Mouse (Mus musculus) liver, embryonic 14.5 days (tissue): ENCODE measurements at regions not wholly inside any gene's neighbourhood (a gene's known extent, or its start where the extent isn't known, plus 50 kb on each side); places are given as distances from the start of the nearest gene placed in this dataset.

Source experiments
- ATAC-seq: fragments of 200-750 bp; cut with Nextera tagmentation; 2 replicates; pipeline ENCODE4 v1.8.0; 2017; ENCODE audit warnings: moderate number of reproducible peaks, mild to moderate bottlenecking, moderate library complexity; ENCODE audit not compliant: insufficient read depth
- DNase-seq, 3 experiments: peaks; one replicate each; pipeline ENCODE4 v3.0.0-alpha.2; 2012 to 2013; ENCODE audit warnings: low read depth in 3 of 3, low spot score in 3 of 3
- H3K27ac ChIP-seq: fragments of 300-500 bp; sonication (generic); 2 replicates; pipeline ENCODE4 v1.5.1; 2014; ENCODE audit warnings: moderate library complexity, mild to moderate bottlenecking, control low read depth, inconsistent platforms
- H3K27me3 ChIP-seq: fragments of 300-500 bp; sonication (generic); 2 replicates; pipeline ENCODE4 v1.6.1; 2014; ENCODE audit warnings: mild to moderate bottlenecking, low read length, moderate library complexity; ENCODE audit not compliant: control insufficient read depth, insufficient read depth
- H3K36me3 ChIP-seq: fragments of 300-500 bp; sonication (generic); replicated peaks from 2 replicates; pipeline ENCODE4 v1.6.1; 2014; ENCODE audit warnings: low read depth; ENCODE audit not compliant: control insufficient read depth, insufficient read depth
- H3K4me1 ChIP-seq, 2 experiments: fragments of 200-500 bp in 1 of 2; fragments of 300-500 bp in 1 of 2; sonication (generic) in 1 of 2; replicated peaks; 2 replicates each; pipeline ENCODE4 v1.6.1; 2012 to 2014; ENCODE audit warnings: antibody characterized with exemption in 1 of 2, inconsistent platforms in 1 of 2, low read length in 1 of 2; ENCODE audit not compliant: control insufficient read depth in 2 of 2, insufficient read depth in 2 of 2
- H3K4me2 ChIP-seq: fragments of 300-500 bp; sonication (generic); 2 replicates; pipeline ENCODE4 v1.6.1; 2014; ENCODE audit warnings: low read depth, mild to moderate bottlenecking, control low read depth, moderate library complexity
- H3K4me3 ChIP-seq, 2 experiments: fragments of 200-500 bp in 1 of 2; fragments of 300-500 bp in 1 of 2; sonication (generic) in 1 of 2; 2 replicates each; pipeline ENCODE4 v1.5.1; 2012 to 2014; ENCODE audit warnings: low read depth in 2 of 2, low read length in 2 of 2, mild to moderate bottlenecking in 2 of 2, control low read depth in 1 of 2, inconsistent platforms in 1 of 2, moderate library complexity in 1 of 2; ENCODE audit not compliant: insufficient read depth in 1 of 2
- H3K9ac ChIP-seq: fragments of 300-500 bp; sonication (generic); replicated peaks from 2 replicates; pipeline ENCODE4 v1.6.1; 2014; ENCODE audit warnings: mild to moderate bottlenecking, control low read depth, moderate library complexity
- H3K9me3 ChIP-seq: fragments of 300-500 bp; sonication (generic); 2 replicates; pipeline ENCODE4 v1.6.1; 2016; ENCODE audit warnings: low read length, mixed read lengths; ENCODE audit not compliant: control insufficient read depth
- CTCF ChIP-seq: IDR thresholded peaks from 2 replicates; pipeline ENCODE4 v1.5.1; 2016; ENCODE audit warnings: antibody characterized with exemption, low read depth, control low read depth
- EP300 ChIP-seq: IDR thresholded peaks from 2 replicates; pipeline ENCODE4 v1.6.1; 2016; ENCODE audit warnings: antibody characterized with exemption, low read depth
- WGBS: fragments of 180-500 bp; shearing (Covaris S2); extraction: QIAGEN DNeasy Blood & Tissue Kit; methylation state at CpG from one replicate; pipeline ENCODE4 v1.1.7; 2014; ENCODE audit not compliant: insufficient replicate concordance; 5-methylcytosine and 5-hydroxymethylcytosine counted together

GRCm38 (mm10) chr14:80083724-80084123, 99.8 kb downstream of the Olfm4 start:
- Histone ChIP-seq H3K9me3 (peaks cover 3% of the 10 kb centered on the region), H3K9ac (no peak overlapping the region), H3K36me3 (no peaks in the 10 kb centered on the region), H3K4me1 (no peaks in the 10 kb centered on the region), H3K4me3 (no peak overlapping the region), H3K27ac (no peak overlapping the region), H3K4me2 (no peak overlapping the region), H3K27me3 (no peaks in the 10 kb centered on the region)
- DNase-seq (no peak), ATAC-seq (no peak)
- TF ChIP-seq EP300, result no peak
- no peak for TF ChIP-seq CTCF
- 61% methylated on average over 3 of the region's 3 CpGs for WGBS

DNA sequence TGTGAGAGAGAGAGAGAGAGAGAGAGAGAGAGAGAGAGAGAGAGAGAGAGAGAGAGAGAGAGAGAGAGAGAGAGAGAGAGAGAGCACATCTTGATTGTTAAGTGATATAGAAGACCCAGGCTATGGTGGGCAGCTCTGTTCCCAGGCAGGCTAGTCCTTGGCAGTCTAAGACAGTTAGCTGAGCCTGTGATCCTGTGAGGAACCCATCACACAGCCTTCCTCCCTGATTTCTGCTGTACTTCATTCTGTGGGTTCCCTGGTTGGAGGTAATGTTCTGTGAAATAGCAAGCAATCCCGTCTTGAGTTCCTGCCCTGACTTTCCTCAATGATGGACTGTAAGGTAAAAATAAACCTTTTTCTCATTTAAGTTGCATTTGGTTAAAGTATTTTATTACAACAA, 113.4 kb downstream of the Olfm4 start:
- 67% methylated on average over 1 of the region's 1 CpGs for WGBS
- TF ChIP-seq CTCF, result no peak
- no peak for TF ChIP-seq EP300
- Histone ChIP-seq H3K4me1 (no peaks in the 10 kb centered on the region), H3K4me2 (no peak overlapping the region), H3K36me3 (no peaks in the 10 kb centered on the region), H3K27me3 (no peaks in the 10 kb centered on the region), H3K4me3 (no peak overlapping the region), H3K9me3 (no peaks in the 10 kb centered on the region), H3K9ac (no peak overlapping the region), H3K27ac (no peak overlapping the region)
- DNase-seq (no peak), ATAC-seq (no peak)

- H3K27me3 ChIP-seq, result no peaks in the 10 kb centered on the region
- ATAC-seq (no peak), DNase-seq (no peak)
- H3K27ac ChIP-seq, result no peak overlapping the region
- no peak overlapping the region for H3K4me3 ChIP-seq
- no peaks in the 10 kb centered on the region for H3K36me3 ChIP-seq
- WGBS, result 63% methylated on average over 6 of the region's 6 CpGs
- H3K9me3 ChIP-seq, result no peaks in the 10 kb centered on the region
- TF ChIP-seq EP300 (no peak), CTCF (no peak)
- H3K4me1 ChIP-seq, result no peaks in the 10 kb centered on the region
- H3K9ac ChIP-seq, result no peak overlapping the region
- H3K4me2 ChIP-seq, result no peak overlapping the region
These were observed 129.3 kb downstream of the Olfm4 start for GRCm38 (mm10) chr14:80113115-80113687.

DNA sequence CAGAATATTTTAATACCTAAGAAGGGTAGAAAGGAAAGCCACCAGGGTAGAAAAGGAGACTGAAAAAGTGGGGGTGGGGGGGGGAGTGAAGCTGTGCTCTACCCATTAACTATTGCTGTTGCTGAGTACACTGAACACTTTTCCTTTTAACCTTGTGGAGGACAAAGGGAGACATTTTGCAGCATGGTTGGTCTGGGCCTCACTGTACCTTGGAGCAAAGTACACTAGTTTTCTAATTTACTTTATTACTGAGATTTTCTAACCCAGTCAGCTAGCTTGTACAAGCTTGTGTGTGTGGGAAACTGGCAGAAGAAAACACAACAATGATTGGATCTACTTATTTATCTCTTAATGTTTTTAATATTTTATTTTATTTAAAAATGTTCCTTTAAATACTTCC, 130.4 kb downstream of the Olfm4 start:
- ATAC-seq, result no peak
- H3K27me3 ChIP-seq, result no peaks in the 10 kb centered on the region

GRCm38 (mm10) chr14:80125156-80125555, 141.3 kb downstream of the Olfm4 start:
- WGBS, result 59% methylated on average over 4 of the region's 4 CpGs
- Histone ChIP-seq H3K36me3 (no peaks in the 10 kb centered on the region), H3K4me1 (no peaks in the 10 kb centered on the region), H3K27me3 (no peaks in the 10 kb centered on the region), H3K27ac (no peak overlapping the region), H3K4me3 (no peak overlapping the region), H3K4me2 (no peak overlapping the region), H3K9ac (no peak overlapping the region), H3K9me3 (no peaks in the 10 kb centered on the region)
- no peak for TF ChIP-seq CTCF
- TF ChIP-seq EP300, result no peak
- DNase-seq (no peak), ATAC-seq (no peak)

More for the DNA sequence above, 130.4 kb downstream of the Olfm4 start:
- H3K4me1 ChIP-seq, result no peaks in the 10 kb centered on the region
- no peak overlapping the region for H3K4me2 ChIP-seq
- H3K4me3 ChIP-seq, result no peak overlapping the region
- TF ChIP-seq EP300, result no peak
- no peak for TF ChIP-seq CTCF
- no peaks in the 10 kb centered on the region for H3K36me3 ChIP-seq
- no peak for DNase-seq
- no peak overlapping the region for H3K27ac ChIP-seq
- no peaks in the 10 kb centered on the region for H3K9me3 ChIP-seq
- H3K9ac ChIP-seq, result no peak overlapping the region
